Mouse (Mus musculus) MN1 (cell line): ENCODE data around the gene Tpcn1.
A peak's percentile ranks its signal among the peaks of the same experiment; 100 is the strongest.

ENCODE experiments used
- DNase-seq: peaks from one replicate; pipeline ENCODE4 v3.0.0-alpha.2; 2016; ENCODE audit warnings: low spot score

The Tpcn1 gene

DNA sequence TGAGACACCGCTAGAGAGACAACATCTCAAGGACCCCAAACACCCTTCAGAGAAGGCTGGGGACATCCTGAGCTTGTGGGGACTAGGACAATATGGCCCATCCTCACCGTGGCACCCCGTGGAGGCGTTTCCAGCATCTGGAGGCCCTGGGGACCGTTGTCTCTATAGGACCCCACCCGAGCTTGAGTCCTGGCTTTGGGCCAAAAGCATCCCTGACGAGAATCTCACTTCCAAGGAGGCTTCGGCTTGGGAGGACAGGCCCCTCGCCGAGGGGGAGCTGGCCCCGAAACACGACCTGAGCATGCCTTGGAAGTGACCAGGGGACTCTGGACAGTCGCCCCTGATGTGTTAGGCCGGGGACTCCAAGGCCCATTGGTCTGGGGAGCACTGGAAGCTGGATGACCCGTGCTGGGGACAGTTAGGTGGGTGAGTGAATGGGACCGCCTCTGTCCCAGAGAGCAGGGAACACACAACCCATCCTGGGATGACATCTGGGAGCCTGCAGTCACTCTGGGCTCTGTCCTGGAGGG lies 20.8 kb upstream of the Tpcn1 start:
- peak; percentile 39 for DNase-seq

DNA sequence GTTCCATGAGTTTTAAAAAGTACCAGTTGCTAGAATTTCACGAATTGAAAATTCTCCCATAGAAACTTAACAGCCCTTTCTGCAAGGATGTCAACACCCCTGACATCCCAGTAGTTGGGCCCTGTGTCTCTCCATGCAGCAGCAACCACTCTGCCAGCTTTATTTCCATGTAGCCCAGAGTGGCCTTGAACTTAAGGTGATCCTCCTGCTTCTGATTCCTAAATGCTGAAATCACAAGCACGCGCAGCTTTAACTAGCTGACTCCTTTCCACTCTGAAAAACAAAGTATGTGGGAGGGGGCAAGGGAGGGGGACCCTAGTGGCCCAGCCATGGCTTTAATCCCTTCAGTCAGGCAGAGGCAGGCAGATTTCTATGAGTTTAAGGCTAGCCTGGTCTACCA lies 18.9 kb upstream of the Tpcn1 start:
- DNase-seq, result no peak

DNA sequence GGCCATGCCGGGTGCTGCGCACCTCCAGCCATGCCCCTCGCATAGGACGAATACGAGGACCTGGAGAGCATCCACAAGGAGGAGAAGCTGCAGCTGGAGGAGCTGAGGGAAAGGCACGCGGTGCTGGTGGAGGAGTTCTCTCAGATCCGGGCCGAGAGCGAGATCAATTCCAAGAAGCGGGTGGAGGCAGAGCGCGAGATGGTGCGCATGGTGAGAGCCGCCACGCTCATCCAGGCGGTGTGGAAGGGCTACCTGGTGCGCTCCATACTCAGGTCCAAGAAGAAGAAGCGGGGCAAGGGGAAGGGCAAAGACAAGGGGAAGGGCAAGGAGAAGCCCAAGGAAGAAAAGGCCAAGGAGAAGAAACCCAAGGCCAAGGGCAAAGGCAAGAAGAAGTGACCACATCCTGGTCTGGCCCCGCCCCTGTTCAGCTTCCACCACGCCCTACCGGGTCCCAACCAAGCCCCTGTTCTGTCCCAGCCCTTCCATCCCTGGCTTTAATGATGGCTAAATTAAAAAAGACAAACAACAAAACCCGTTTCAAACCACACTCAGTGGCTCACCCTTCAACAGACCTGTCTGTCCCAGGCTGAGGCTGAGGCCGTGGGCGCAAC lies 18.2 kb upstream of the Tpcn1 start:
- DNase-seq, result no peak

DNA sequence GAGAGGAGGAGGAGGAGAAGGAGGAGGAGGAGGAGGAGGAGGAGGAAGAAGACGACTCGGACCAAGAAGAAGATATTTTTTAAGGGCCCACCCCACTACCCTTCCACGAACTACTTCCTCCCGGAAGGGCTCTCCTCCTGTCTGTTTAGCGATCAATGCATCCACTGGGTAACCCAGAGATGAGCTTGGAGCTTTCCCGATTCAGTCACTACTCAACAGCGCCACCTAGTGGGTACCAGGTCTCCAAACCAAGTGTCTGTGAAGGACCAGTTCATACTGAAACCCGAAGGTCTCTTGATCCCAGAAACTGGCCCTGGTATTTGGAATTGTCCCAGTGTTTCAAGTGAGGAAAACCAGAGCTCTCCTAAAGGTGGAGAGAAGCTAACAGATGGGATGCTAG lies 17.2 kb upstream of the Tpcn1 start:
- DNase-seq, result peak; percentile 97

DNA sequence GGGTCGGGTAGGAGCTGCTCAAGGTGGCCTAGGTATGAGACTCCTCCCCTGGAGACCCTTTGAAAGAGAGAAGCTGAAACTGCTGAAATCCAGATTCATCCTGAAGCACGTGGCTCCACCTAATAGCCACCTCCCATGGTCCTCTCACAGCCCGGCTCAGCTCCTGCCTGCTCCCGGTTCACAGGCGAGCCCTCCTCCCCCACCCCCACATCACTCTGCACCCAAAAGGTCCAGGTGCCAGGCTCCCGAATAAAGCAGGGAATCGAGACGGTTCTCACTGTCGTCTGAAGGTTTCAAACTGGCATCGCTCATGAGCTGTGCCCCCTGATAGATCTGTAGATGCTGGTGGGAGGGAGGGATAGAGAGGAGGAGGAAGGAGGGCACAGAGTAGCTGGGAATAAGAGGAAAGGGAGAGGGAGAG lies 16.8 kb upstream of the Tpcn1 start:
- peak; percentile 26 for DNase-seq

DNA sequence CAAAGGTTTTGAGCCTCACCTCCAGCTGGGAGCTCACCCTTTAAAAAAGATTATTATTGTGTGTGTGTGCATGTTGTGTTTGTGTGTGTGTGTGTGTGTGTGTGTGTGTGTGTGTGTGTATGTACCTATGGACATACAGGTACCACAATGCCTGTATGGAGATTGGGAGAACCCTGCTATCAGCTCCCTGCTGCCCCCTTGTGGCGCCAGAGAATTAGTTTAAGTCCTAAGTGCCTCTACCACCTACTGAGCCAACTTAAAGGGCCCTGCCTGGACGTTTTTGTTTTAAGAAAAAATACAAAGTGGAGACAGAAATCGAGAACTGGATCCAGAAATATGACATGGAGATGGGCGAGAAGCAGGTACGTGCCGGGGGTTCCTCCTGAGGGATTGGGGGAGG lies 16.4 kb upstream of the Tpcn1 start:
- peak; percentile 87 for DNase-seq

DNA sequence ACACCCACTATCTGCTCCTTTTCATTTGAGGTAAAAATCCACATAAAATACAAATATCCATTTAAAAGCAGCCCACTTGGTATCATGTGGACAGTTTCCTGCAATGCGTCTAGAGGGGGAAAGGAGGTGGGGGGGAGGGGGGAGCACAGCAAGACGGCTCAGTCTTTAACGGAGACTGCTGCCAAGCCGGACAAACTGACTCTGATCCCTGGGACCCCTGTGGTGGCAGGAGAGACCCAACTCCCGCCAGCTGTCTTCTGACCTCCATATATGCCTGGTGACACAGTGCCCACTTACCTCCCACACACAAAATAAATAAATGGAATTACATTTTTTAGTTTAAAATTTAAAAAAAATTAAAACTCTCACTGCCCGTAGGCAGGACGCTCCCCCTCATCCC lies 15.0 kb upstream of the Tpcn1 start:
- no peak for DNase-seq

DNA sequence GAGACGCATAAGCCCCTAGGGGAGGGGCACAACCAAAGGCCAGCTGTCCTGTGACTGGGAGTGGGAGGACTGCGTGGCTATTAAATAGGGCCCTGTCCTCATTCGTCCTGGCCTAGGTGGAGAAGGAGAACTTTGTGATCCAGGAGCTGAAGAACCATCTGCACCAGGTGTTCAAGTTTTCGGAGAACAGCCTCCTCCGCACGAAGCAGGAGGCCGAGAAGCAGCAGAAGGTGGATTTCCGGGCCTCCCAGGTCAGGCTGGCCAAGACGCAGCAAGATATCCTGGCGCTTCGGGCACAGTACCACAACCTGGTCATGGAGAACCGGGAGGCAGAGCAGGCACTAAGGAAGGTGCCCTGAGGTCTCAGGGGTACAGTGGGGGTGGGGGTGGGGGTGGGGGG lies 13.7 kb upstream of the Tpcn1 start:
- no peak for DNase-seq

DNA sequence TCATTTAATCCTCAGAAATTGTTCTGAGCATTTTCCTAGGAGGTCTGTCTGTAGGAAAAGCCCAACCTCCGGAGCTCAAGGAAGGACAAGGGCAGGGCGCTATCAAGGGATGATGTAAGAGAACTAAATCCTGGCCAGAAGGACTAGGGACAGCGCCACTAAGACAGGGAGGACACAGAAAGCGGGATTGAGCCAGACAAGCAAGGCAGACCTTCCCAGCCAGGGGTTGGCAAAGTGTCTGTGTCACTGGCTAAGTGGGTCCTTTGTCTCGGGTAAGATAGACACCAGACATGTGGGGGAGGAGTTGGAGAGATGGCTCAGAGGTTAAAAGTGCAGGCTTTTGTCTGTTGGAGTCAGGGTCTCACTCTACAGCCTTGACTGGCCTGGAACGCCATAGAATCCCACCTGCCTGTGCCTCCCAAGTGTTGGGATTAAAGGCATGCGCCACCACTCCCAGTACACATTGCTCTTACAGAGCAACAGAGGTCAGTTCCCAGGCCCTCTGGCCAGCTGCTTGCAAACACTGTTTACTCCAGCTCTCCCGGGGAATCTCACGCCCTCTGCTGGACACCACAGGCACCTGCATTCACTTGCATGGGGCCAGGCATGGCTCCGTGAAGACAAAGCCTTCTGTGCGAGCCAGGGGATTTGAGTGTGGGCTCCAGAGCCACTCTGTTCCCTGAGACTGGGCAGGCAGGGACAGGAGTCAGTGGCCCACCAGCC lies 12.6 kb upstream of the Tpcn1 start:
- peak; percentile 51 for DNase-seq

DNA sequence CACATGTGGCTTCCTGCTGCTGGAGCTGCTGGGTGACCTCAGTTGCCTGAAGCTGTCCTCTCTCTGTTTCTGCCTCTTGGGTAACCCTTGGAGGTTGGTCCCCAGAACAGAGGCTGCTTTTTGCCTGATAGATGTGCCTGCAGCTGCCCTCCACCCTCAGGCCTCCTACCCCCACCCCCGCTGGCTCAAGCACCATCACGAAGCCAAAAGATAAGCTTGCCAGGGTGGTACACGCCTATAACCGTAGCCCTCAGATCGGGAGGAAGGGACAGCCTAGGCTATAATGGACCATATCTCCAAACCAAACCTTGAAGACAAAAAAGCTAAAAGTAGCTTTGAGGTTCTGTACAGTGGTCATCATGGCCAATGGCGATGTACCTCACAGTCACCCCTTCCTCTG lies 11.2 kb upstream of the Tpcn1 start:
- DNase-seq, result no peak

DNA sequence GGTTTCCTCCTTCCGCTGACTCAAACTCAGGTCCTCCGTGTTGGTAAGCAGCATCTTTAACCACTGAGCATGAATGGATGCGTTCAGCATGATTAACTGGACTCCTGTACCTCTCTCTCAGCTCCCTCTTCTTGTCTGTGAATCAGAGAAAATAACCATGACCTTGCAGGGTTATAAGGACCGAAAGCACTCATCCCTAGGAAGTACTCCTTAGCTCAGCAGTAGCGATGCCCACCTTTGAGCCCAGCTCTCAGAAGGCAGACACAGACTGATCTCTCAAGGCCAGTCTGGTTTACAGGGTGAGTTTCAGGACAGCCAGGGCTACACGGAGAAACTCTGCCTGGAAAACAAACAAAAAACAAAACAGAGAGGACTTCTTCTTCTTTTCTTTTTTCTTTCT lies 6.0 kb upstream of the Tpcn1 start:
- no peak for DNase-seq

DNA sequence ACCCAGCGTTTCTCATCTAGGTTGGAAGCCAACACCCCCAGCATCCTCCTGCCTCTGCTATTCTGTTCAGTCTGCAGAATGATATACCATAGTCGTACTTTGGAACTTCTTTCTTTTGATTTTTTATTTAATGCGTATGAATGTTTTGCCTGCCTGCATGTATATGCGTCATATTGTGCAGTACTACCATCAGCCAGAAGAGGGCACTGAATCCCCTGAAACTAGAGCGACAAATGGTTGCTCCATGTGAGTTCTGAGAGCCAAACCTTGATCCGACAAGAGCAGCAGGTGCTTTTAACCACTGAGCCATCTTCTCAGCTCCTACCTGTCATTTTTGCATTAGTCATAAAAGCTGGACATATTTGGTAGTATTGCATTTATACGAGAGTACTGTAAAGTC lies 3.7 kb upstream of the Tpcn1 start:
- DNase-seq, result no peak

DNA sequence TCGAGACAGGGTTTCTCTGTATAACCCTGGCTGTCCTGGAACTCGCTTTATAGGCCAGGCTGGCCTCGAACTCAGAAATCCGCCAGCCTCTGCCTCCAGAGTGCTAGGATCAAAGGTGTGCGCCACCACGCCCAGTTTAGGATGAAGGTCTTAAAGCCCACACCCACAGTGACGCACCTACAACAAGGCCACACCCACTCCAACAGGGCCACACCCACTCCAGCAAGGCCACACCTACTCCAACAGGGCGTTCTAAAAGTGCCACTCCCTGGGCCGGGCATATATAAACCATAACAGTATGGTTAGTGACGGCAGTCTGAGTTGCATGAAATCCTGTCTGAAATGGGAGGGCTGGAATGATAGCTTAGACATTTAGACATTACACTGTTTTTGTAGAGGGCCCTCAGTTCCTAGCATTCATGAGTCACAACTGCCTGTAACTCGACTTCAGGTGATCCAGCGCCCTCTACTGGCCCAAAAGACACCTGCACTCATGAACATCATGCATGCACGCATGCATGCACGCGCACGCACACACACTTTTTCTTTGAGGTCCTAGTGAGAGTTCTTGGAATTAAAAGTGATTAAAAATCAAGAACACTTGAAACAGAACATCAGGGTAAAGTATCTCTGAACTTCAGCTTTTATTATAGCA lies 2.0 kb upstream of the Tpcn1 start:
- DNase-seq, result peak; percentile 40

DNA sequence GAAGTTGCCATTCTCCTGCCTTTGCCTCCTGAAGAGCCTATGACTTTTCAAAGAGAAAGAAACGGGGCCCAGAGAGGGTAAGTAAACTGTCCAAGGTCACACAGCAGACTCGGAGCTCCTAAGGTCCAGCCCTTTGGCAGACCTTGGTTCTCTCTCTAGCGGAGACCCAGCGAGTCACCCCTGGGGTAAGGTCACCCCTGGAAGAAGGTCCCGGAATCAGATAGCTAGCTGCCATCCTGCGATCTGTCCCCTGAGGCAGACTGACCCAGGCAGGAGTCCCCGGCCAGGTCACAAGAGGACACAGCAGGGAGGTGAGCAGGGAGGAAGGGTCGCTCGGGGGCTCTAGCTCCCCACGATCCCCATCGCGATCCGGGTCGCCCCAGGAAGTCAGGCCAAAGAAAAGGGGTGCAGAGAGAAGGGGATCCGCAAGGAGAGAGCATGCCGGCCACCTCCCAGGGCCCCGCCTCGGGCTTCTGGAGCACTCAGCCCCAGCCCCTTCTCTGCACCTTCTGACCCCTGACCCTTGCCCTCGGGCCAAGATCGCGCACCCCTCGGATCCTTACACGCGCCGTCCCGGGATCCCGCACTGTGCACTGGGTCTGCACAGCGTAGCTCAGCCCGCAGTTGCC lies 419 bp downstream of the Tpcn1 start:
- peak; percentile 28 for DNase-seq

DNA sequence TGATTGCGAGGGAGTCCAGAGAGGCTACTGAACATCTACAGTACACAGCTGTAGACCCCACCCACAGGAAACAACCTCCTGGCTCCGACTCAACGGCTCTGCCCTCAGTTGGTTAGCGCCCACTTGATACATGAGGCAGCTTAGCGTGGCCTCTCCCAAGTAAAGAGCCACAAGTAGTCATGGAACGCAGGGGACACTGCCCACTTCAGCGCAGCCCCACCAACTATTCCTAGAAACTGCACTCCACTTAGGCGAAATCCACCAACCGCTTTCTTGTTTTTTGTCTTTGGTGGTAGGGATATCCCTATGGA lies 902 bp downstream of the Tpcn1 start:
- DNase-seq, result peak; percentile 31

DNA sequence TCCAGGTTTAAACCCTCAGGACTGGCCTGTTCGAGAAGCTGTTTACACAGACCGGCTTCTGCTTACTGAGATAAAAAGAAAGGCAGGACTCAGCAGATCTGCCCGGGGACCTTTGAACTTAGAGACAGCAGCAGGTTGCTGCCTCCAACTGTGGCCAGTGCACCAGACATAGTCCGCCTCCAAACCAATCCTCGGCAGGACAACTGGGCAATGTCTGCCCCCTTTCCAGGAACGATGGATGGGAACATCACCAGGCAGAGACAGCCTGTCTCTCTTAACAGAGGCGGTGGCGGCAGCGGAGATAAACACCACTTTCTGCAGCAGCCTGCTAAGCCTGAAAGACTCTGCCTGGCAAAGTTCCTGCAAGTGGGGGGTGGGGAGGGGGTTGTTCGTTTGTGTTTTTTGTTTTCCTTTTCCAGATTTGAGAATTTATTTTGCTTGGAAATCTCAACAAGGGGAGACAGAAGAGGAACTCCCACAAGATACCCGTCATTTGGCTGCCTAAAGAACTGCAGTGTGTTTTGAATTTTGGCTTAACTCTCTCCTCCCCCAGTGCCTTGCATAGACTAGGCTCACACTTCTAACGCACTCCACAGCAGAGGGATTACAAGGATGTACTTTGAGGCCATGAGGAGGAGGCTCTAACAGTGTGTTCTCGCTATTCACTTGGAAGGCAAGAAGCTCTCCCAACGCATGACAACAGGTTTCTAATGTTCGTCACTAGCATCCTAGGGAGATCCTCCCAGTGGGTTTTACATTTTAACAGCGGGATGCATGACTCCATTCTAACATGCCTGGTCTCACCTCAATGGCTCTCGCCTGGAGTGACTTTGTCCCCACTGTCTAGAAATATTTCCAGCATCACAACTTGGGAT lies 1.5 kb downstream of the Tpcn1 start:
- peak; percentile 36 for DNase-seq

DNA sequence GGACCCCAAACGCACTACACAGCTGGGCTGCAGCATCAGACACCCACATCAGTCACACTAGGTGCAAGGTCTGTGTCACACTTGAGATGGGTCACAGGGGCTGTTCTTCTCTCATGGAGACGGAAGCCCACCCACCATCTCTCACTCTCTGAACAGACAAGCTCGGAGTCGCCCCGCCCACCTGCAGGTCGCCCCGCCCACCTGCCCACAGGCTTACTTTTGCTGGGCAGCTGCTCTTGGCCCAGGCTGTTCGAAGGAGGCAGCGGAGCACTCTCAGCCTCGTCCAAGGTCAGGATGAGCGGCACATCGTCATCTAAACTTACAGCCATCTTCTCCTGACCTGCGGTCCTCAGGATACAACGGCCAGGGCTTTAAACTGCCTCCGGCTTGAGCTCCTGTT lies 3.5 kb downstream of the Tpcn1 start:
- no peak for DNase-seq

DNA sequence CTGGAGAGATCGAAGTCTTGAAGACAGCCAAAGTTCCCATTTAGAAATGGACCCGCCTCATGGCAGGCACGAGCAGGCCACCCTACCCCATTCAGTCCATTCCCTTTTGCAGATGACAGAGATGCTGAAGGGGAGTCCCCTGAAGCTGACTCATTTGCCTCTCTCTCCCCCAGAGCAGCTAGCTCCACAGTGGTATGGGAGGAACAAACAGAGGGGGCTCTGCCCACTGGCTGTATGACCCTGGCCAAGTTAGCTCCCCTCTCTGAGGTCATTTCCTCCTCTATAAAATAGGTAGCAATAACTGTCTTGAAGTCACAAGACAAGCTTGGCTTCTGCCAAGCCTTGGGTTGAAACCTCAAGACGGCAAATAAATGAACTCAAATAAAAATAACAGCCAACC lies 5.0 kb downstream of the Tpcn1 start:
- no peak for DNase-seq

DNA sequence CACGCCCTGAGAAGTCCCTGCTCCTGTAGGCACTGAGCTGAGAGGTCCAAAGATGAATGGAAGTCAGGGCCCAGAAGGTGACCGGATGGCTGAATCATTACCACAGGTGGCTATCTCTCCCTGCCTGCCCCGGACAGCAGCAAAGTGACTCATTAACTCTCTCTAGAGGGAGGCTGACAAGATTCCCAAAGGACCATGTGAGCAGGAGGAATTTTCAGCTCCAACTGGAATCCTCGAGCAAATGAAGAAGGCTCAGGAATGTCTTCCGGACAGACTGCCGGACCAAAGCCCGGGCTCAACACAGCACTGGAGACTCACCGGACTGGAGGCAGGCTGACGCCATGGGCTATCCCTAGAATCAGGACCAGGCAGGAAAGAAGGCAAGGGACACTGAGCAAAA lies 6.5 kb downstream of the Tpcn1 start:
- DNase-seq, result peak; percentile 30

DNA sequence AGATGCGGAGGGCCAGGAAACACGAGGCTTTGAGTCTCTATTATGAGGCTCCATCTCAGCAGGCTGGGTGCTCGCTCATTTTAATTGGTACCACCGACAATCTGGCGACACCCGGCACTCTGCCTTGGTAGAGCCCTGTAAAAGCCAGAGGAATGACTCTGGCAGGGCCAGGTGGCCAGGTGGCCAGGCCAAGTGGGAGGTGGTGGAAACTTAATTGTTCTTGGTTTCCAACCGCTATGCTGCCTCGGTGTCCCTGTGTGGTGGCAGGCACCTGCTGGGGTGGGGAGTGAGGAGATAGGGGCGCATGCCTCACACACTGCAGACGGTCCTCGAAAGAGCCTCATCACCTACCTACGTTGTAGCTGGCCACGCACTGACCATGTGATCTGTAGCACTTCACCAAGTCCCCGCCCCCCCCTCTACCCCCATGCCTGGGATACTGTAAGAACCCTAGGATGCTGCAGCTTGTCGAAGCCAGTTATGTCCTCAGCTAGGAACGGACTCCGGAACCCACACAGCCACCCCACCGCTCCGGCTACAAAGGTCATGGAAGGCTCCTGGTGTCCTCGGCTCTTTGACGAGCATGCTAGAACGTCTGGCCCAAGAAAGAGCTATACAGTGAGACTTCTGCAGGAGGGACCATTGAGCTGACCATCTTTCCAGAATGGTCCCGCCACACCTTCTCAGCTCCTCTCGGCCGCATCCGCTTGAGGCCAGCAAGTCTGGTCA lies 8.4 kb downstream of the Tpcn1 start:
- DNase-seq, result no peak

DNA sequence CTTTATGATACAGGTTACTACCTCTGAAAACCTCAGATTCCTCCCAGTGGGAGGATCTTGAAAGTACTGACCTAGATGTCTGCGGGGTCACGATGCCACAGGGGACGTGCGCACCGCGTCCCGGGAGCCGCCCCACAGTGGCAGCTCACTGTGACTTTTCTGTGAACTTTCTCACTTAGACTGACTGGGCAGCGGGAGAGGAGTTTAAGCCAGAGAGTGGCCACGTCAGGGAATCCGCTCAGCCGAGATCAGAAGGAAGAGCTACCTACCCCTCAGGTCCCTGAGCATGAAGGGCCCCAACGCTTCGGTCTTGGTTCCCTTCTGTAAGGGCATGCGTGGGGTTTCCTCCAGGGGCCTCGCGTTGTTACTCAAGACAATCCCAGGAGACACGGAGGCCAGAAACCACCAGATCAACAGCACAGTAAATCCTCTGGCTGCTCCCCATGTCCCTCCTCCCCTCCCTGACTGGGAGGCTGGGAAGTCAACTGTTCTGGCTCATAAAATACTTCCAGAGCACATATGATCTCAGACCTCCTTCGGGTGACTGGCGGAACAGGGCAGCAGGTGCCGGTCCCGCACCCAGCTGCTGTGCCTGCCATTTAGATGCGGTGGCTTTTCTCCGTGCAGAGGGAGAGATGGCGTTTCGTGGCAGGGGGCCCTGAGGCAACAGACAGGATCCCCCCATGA lies 9.1 kb downstream of the Tpcn1 start:
- peak; percentile 88 for DNase-seq
